Mouse (Mus musculus) ES-Bruce4 (cell line): ENCODE results near the gene Inpp4b. TPM values are rescaled to one million over a fixed set of nuclear protein-coding genes. Genes with fewer than 3 reads are reported as not detected.

Experiments used
- H3K27ac ChIP-seq: 2 replicates; pipeline ENCODE4 v1.5.1; 2012; ENCODE audit warnings: low read length, inconsistent platforms; ENCODE audit not compliant: insufficient read depth
- H3K27me3 ChIP-seq: 2 replicates; pipeline ENCODE4 v1.6.1; 2012; ENCODE audit warnings: mild to moderate bottlenecking, low read length, inconsistent platforms; ENCODE audit not compliant: control insufficient read depth, poor library complexity, insufficient read depth, severe bottlenecking
- H3K36me3 ChIP-seq: 2 replicates; pipeline ENCODE4 v1.6.1; 2012; ENCODE audit warnings: inconsistent platforms, mild to moderate bottlenecking, low read length, moderate library complexity; ENCODE audit not compliant: control insufficient read depth, poor library complexity, insufficient read depth, severe bottlenecking
- H3K4me1 ChIP-seq: one replicate; pipeline ENCODE4 v1.8.1; 2011; ENCODE audit warnings: low read length; ENCODE audit not compliant: control insufficient read depth, insufficient read depth
- H3K4me3 ChIP-seq: 2 replicates; pipeline ENCODE4 v1.5.1; 2011; ENCODE audit warnings: low read depth, mild to moderate bottlenecking, low read length
- H3K9ac ChIP-seq: 2 replicates; pipeline ENCODE4 v1.6.1; 2012; ENCODE audit warnings: low read depth, mild to moderate bottlenecking, inconsistent platforms; ENCODE audit not compliant: poor library complexity, severe bottlenecking
- H3K9me3 ChIP-seq: replicated peaks from 2 replicates; pipeline ENCODE4 v1.6.1; 2012; ENCODE audit warnings: mild to moderate bottlenecking, low read length, inconsistent platforms; ENCODE audit not compliant: control insufficient read depth, poor library complexity, insufficient read depth, severe bottlenecking
- CTCF ChIP-seq: IDR thresholded peaks from one replicate; pipeline ENCODE4 v1.8.1; 2011; ENCODE audit warnings: low read depth, low read length
- EP300 ChIP-seq: IDR thresholded peaks from 2 replicates; pipeline ENCODE4 v1.6.1; 2011; ENCODE audit warnings: low read depth, low read length; ENCODE audit not compliant: insufficient read depth
- POLR2A ChIP-seq: IDR thresholded peaks from one replicate; pipeline ENCODE4 v1.8.1; 2011; ENCODE audit warnings: low read length; ENCODE audit not compliant: insufficient read depth
- polyA plus RNA-seq: library from polyadenylated mRNA; stranded (reverse); fragments of >200 nt; gene quantifications from 2 replicates; pipeline ENCODE4 v1.2.4, GENCODE M21; 2011; ENCODE audit warnings: low read depth; ENCODE audit not compliant: missing spikeins, insufficient read depth, insufficient read length

The Inpp4b gene
- polyA plus RNA-seq, 1 experiment: not detected

GRCm38 (mm10) chr8:81412707-81413106, 70.4 kb downstream of the Inpp4b start:
- Histone ChIP-seq H3K36me3 (no peaks in the 10 kb centered on the region), H3K4me1 (no peaks in the 10 kb centered on the region), H3K27ac (no peak overlapping the region)

DNA sequence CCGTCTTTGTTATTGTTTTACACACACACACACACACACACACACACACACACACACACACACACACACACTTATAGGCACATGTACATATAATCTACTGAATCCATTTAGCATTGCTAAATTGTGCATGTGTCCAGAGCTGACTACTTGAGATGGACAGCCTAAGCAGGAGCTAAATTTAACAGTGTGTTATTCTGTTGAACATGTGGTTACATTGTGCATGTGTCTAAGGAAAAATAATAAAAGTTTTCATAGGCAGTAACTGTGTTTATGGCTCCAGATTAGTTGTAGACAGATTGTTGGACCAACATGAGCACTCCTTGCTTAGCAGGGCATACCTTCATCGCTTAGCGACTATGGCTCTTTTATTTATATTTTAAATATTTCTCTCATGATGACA, 101.6 kb downstream of the Inpp4b start:
- no peak overlapping the region for H3K9ac ChIP-seq
- no peak overlapping the region for H3K27ac ChIP-seq
- H3K4me3 ChIP-seq: no peak overlapping the region
- TF ChIP-seq EP300 (no peak), CTCF (no peak), POLR2A (no peak)
- H3K36me3 ChIP-seq: no peaks in the 10 kb centered on the region
- H3K9me3 ChIP-seq: no peaks in the 10 kb centered on the region
- no peaks in the 10 kb centered on the region for H3K4me1 ChIP-seq
- no peaks in the 10 kb centered on the region for H3K27me3 ChIP-seq

More at GRCm38 (mm10) chr8:81412707-81413106, 70.4 kb downstream of the Inpp4b start:
- no peaks in the 10 kb centered on the region for H3K9me3 ChIP-seq
- H3K9ac ChIP-seq: no peak overlapping the region
- no peaks in the 10 kb centered on the region; the same call in 1 of the 2 replicates for H3K27me3 ChIP-seq
- TF ChIP-seq POLR2A (no peak), EP300 (no peak), CTCF (no peak)
- no peak overlapping the region for H3K4me3 ChIP-seq

DNA sequence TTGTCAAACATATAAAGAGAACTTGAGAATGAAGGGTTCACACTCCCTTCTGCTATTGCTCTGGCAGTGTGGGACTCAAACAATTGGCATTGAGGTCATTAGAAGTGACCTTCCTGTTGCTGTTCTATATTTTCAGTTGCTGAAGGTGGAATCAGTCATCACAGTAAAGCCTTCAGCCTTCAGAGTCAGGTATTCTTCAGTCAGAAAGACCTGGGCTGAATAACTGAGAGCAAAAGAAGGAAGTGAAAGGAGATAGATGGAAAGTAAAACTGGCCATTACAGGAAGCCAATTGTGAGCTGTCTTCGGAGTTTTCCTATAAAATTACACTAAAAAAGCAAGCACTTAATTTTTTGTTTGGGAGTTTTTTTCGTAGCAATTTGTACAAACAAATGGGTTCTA, 107.4 kb downstream of the Inpp4b start:
- Histone ChIP-seq H3K36me3 (no peaks in the 10 kb centered on the region), H3K27me3 (no peaks in the 10 kb centered on the region), H3K9ac (no peak overlapping the region), H3K27ac (no peak overlapping the region), H3K4me1 (no peaks in the 10 kb centered on the region), H3K9me3 (no peaks in the 10 kb centered on the region), H3K4me3 (no peak overlapping the region)
- no peak for TF ChIP-seq EP300
- TF ChIP-seq POLR2A: no peak
- no peak for TF ChIP-seq CTCF

DNA sequence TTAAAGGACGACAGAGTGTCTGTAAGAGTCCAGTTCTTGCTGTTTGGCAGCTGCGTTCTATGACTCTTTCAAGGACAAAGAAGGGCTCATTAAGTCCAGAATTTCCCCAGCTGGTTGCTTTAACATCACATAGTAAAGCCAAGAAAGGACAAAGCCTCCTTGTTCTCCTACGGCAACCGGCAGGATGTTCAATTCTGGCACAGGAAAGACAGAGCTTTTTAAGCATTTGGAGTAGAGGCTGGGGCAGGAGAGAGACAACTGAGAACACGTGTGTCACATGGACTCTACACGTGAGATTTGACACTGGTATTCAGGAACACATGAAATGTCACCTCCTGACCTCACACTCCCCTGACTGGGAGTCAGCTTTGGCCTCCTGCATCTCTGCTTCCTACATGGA, 109.7 kb downstream of the Inpp4b start:
- Histone ChIP-seq H3K9me3 (no peaks in the 10 kb centered on the region), H3K9ac (no peak overlapping the region), H3K36me3 (no peaks in the 10 kb centered on the region), H3K27ac (no peak overlapping the region), H3K27me3 (0 out of 2 replicates have a peak, but pooled peaks cover 1% of the 10 kb centered on the region), H3K4me1 (no peaks in the 10 kb centered on the region), H3K4me3 (no peak overlapping the region)
- TF ChIP-seq POLR2A (no peak), CTCF (no peak), EP300 (no peak)

- H3K9me3 ChIP-seq: no peaks in the 10 kb centered on the region
- no peak overlapping the region for H3K27ac ChIP-seq
- 0 out of 2 replicates have a peak, but pooled peaks cover 1% of the 10 kb centered on the region for H3K27me3 ChIP-seq
- H3K4me3 ChIP-seq: no peak overlapping the region
- no peaks in the 10 kb centered on the region for H3K36me3 ChIP-seq
- no peak overlapping the region for H3K9ac ChIP-seq
- no peak for TF ChIP-seq CTCF
- no peak for TF ChIP-seq POLR2A
- no peak for TF ChIP-seq EP300
- no peaks in the 10 kb centered on the region for H3K4me1 ChIP-seq
Measured at GRCm38 (mm10) chr8:81454830-81455229, 112.5 kb downstream of the Inpp4b start.

GRCm38 (mm10) chr8:81463762-81464161, 121.4 kb downstream of the Inpp4b start:
- no peak overlapping the region for H3K4me3 ChIP-seq
- no peak overlapping the region for H3K27ac ChIP-seq
- no peaks in the 10 kb centered on the region for H3K9me3 ChIP-seq
- no peaks in the 10 kb centered on the region for H3K36me3 ChIP-seq
- no peaks in the 10 kb centered on the region for H3K27me3 ChIP-seq
- TF ChIP-seq CTCF (no peak), EP300 (no peak), POLR2A (no peak)
- H3K4me1 ChIP-seq: no peaks in the 10 kb centered on the region
- no peak overlapping the region for H3K9ac ChIP-seq
